Mouse (Mus musculus) T-cell, adult 2 months (primary cell): ENCODE results near the gene Eftud2.
A peak's percentile ranks its signal among the peaks of the same experiment; 100 is the strongest.

Experiments
- DNase-seq: peaks from one replicate; pipeline ENCODE4 v3.0.0; 2022; ENCODE audit warnings: low spot score

Eftud2 gene

DNA sequence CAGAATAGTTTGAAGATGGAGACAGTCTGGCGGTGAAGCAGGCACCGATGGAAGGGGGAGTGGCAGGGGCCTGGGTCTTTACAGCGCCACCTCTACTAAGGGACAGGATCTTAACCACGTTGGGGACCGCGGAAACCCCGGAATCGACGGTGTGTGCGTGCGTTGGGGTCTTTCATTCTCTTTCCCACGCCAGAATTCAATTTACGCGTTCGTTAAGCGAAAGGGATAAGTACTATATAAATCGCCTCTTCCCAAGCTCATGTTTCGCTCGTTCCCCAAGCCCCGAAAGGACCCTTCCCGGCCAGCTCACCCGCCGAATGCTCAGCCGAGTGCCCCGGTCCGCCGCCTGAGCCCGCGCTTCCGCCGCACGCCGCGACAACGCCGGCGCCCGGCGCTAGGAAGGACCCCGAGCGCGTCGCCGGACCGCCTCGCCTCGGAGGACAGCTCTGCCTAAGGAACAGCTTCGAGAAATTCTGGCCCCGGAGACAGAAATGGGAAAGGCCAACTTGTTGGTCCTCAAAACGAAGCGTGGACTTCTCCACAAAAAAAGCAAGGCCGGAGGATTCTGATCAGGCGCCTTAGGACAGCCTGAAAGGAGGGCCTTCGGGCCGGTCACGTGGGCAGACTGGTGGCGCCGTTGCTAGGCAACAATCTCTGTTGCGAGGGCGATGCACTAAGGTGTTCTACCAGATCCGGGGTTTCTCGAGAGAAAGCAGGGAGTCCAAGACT, at the start of gene Eftud2, which contains the start of gene Ccdc103:
TSS of gene Eftud2 (minus strand) at position 401 of the 729 bp plus-strand sequence.
TSS of gene Ccdc103 (plus strand) at position 620 of the 729 bp plus-strand sequence.
- peak; percentile 93 for DNase-seq

DNA sequence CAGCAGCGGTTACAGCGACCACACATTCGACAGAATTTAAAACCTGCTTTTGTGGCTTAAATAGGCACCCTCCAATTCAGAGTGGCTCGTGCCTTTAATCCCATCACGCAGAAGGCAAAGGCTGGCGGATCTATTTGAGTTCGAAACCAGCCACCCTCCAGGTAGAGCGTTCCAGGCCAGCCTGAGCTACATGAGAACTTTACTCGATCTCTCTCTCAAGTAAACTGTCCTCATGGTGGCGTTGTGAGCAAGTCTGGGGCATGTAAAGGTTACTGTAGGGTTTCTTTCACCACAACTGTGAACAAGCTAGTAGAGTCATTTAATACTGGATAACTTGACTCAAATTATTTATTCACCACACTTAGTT, 44.5 kb upstream of the Eftud2 start:
- DNase-seq: peak; percentile 71

DNA sequence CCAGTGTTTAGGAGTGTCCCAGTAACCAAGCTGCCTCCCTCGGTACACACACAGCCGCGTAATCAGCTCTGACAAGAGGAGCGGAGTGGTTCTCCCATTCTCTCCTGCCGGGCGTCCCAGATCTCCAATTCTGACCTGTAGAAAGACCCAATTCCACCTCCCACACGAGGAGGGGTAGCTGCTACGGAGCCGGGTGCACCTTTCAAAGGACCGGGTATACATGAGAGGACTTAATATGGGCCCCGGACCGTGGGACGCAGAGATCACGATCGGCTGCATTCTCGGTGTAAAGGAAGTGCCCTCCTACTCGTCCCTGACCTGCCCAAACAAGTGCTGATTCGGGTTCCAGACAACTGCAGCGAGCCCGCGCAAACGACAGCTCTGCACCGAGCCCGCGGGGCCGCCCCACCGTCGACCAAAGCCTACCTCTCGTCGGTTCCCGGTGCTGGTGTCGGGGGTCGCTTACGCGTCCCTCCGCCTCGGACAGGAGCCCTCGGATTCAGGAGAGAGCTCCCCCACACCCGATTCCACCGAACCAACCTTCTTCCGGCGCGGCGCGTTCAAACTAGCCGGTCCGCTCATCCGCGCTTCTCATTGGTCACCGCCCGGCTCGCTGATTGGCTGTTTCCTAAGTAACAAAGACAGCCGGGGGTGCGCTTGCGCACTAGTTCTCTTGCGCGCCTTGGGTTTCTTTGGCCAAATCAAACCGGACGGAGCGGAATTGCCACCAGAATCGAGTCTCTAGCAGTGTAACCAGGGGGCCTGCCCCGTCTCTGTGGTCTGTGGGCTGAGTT, 44.0 kb upstream of the Eftud2 start, which contains the start of gene Kif18b:
TSS of gene Kif18b (minus strand) at position 568 of the 794 bp plus-strand sequence.
- DNase-seq: peak; percentile 88

DNA sequence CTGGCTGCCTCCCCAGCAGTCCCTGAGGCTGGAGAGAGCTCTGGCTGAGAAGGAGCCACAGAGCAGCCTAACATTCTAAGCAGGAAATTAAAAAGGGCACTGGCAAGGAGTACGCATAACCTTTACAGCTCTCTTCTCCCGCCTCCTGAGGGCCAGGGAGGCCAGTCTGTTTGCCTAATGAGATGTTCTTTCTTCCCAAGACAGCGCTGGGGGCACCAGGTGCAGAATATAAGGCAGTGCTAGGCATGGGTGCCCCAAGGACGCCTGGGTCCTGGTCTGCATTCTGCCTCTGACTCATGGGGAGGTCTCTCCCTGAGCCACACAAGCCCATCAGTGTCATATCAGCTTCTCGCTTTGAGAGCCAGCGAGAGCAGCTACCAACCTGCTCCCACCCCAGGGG, 40.7 kb upstream of the Eftud2 start:
- DNase-seq: no peak

DNA sequence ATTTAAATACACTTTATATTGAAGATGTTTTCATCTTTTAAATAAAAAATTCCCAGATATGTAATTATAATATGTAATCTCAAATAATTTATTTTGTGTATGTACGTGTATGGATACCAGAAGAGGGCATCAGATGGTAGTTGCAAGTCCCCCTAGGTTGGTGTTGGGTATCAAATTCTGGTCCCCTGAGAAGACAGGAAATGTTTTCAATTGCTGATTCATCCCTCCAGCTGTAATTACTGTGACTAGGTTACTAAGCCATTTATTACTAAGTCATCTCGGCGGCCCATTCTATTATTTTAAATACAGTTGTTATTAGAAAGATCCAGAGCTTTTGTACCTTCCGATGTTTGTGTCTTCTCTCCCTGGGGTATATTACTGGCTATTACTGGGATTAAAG, 37.3 kb upstream of the Eftud2 start:
- no peak for DNase-seq

DNA sequence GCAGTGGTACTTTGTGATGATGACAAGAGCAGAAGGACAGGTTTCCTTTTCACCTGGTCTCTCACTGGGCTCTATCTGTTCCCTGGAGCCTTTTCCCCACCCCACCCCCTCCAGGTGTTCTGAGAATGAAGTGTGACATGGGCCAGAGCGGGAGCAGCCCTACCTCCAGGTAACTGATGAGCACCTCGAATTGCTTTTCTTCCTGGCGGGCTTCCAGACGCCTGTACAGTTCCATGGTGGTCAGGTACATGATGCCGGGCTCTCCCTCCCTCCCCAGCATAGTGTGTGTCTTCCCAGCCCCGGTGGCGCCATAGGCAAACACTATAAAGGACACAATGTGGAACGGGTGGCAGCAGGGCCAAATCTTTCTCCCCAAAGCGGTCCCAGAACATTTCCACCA, 34.6 kb upstream of the Eftud2 start:
- DNase-seq: no peak

DNA sequence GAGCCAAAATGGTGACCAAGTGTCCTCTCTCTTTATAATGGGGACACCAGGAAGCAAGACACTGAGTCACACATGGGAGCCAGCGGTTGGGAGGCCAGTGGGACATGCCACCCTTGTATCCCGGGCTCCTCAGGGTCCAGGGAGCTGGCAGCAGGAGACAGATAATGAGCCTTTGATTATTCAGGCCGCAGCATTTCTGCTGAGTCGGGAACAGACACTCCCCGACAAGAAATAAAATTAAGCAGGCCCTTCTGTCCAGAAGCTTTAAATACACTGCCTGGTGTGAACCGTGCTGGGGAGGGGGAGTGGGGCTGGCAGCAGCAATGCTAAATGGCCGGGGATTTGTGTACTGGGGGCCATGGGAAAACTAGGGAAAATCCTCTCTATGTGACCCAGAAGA, 30.6 kb upstream of the Eftud2 start:
- no peak for DNase-seq

DNA sequence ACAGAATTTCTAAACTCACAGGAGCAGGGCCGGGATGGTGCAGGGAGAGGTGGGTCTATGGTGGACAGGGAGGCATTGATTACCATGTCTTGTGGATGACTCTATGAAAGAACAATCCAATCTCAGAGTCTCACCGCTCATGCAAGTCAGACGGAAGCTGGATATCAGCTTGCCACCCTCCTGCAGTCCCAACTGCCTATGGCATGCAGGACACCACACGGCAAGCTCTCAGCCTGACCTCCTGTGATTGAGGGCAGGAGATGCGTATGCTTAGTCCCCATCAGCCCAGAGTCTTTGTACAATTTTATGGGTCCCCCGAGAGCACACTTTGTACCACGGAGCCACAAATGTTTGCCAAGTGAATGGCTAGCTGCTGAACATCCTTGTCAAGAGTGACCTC, 22.9 kb upstream of the Eftud2 start:
- no peak for DNase-seq

DNA sequence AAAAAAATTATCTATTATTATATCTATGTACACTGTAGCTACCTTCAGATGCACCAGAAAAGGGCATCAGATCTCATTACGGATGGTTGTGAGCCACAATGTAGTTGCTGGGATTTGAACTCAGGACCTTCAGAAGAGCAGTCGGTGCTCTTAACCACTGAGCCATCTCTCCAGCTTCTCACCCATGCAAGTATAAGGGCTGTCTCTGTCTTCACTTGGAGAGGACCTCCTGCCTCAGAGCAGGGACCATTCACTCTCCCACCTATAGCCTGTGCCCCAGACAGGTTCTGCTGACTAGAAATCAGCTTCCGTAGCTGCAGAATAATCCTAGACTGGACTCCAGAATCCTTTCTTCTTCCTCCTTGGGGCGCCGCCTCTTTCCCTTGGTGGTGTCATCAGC, 21.3 kb upstream of the Eftud2 start:
- DNase-seq: no peak

DNA sequence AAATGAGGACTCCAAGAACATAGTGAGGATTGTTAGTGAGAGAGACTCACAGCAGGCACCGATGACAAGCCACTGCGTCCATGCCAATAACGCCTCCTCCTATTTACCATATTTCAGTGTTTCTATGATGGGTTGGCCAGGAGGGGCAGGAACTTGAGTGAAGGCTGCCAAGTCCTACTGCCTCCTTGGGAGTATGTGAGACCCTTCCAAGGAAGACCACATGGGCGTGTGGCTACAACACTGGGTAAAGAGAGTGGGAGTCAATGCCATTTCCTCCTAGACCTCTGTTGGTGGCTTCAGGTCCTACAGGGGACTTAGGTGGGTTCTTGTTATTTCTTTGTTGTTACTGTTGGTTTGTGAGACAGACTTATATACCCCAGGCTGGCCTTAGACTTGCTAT, 20.4 kb upstream of the Eftud2 start:
- no peak for DNase-seq

DNA sequence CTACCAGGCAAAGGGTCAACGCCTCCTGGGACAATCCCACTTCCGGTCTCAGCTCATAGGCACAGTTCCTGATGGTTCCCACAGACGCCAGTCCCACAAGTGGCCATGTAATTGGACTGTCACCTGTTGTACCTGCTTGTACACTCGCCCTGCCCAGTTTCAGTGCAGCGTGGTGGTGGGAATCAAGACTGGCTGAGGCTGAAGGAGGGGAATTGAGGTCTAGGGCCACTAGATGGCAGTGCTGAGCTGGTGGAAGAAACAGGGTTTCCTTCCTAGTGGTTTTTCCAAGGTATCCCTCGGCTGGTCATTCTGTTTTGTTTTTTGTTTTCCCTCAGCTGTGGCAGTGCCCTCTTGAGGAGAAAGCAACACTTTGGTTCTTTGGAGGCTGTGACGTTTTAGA, 20.0 kb upstream of the Eftud2 start, which contains the start of gene Gfap:
TSS of gene Gfap (minus strand) at position 150 of the 400 bp plus-strand sequence.
- DNase-seq: peak; percentile 24

DNA sequence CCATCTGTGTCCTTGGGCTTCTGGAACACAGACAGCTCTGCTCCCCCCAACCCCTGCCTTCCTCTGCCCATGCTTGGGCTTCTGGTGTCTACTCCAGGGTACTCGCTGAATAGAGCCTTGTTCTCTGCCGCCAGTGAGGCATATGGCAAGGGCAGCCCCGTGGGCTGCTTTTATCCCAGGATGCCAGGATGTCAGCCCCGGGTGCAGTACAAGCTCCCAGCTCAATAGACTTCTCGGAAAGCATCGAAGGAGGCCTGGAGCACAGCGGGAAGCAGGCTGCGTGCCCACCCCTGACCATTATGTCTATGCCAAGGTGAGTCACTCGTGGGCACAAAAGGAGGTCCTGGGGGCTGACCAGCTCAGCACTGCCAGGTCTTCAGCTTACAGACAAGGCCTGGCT, 17.6 kb upstream of the Eftud2 start:
- no peak for DNase-seq

DNA sequence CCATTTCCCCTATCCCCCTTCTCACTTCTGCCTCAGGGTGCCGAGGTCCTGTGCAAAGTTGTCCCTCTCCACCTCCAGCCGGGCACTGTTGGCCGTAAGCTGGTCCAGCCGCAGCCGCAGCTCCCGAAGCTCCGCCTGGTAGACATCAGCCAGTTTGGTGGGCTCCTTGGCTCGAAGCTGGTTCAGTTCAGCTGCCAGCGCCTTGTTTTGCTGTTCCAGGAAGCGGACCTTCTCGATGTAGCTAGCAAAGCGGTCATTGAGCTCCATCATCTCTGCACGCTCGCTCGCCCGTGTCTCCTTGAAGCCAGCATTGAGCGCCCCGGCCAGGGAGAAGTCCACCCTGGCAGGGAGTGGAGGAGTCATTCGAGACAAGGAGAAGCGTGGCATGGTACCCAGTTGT, 15.9 kb upstream of the Eftud2 start:
- DNase-seq: no peak

DNA sequence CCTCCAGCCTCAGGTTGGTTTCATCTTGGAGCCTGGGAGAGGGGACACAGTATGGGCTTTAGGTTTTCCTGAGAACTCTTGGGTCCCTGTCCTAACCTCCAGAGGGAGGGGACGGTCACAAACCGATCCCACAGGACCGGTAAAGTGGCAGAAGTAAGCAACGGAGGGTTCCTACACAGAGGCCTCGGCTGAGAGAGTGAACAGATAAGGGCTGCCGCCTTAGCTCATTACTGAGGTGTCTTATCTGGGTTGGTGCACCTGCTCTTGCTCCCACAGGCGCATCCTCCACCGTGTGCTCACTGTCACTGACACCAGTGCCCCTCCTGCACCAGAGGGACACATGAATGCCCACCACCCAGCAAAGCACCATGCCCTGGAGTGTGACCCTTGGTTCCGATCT, 15.0 kb upstream of the Eftud2 start:
- no peak for DNase-seq

DNA sequence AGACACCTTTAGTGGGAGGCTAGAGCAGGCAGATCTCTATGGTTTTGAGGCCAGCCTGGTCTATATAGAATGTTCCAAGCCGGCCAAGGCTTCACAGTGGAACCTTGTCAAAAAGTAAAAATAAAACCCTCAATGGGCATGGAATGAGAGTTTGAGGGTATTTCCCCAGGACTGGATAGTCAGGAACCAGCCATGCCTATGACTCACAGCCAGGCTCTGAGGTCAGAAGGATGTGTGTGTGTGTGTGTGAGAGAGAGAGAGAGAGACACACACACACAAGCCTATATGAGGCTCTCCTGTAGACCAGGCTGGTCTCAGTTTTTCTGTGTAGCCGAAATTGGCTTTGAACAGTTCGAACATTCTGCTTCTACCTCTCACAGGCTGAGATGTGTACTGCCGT, 13.9 kb upstream of the Eftud2 start:
- no peak for DNase-seq

DNA sequence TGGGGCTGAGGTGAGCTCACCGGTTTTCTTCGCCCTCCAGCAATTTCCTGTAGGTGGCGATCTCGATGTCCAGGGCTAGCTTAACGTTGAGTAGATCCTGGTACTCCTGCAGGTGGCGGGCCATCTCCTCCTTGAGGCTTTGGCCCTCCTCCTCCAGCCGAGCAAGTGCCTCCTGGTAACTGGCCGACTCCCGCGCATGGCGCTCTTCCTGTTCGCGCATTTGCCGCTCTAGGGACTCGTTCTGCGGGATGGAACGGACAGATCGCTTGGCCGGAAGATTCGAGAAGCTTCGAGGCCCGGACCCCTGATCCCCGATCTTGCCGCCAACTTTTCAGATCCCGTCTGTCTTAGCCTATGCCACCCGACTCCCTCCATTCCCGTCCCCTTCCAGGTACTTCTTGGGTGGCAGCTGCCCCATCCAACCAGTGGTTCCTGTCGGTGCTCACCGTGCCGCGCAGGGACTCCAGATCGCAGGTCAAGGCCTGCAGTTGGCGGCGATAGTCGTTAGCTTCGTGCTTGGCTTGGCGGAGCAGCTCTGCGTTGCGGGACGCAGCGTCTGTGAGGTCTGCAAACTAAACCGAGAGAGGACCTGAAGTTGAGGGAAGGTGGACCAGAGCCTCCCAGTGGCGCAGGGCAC, 12.3 kb upstream of the Eftud2 start:
- peak; percentile 49 for DNase-seq

DNA sequence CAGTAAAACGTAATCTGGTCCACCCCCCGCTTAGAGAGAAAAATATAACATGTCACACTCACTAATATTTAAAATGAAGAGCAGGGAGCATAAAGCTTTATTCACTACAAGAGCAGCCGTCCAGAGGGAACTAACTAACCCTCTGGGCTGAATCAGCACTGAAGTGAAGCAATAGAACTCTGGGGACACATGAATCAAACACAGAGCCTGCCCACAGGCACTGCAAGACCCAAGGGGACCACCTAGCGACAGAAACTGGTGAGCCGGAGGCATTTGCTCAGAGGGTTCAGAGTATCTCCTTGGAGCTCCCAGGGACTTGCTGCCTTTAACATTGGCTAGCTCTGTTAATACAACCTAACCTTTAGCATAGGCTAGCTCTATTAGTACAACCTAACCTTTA, 9.3 kb upstream of the Eftud2 start:
- DNase-seq: no peak

DNA sequence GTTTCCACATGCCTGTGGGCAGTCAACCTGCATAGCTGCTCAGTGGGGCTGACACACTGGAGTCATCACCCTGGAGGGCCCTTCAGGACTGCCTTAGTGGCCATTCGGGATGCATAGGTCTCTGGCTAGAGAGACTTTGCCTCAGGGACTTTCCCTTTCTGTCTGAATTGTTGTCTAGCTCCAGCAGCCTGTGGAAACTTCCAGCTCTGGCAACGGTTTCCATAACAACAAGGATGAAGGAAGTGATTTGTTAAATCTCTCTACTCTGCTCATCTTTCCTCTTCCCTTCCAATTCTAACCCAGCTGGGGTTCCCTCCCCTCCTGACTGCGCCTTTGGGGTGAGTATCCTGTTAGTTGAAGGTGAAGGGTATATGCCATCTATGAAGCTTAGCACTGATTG, 7.3 kb upstream of the Eftud2 start:
- no peak for DNase-seq

DNA sequence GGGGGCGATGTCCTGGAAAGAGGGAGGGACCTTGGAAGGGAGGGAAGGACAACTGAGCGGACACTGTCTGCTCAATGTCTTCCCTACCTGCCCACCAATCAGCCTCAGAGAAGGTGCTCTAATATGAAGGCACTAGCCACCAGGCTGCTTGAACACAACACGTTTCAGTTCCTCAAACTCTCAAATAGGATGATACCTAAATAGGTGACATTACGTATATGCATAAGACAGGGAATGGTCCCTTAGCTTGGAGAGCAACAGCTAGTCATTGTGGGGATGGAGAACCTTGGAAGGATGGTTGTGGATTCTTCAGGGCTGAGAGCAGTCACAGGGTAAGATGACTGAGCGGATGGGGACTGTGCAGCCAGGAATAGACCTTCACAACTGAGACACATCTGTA, 6.6 kb upstream of the Eftud2 start:
- DNase-seq: no peak

DNA sequence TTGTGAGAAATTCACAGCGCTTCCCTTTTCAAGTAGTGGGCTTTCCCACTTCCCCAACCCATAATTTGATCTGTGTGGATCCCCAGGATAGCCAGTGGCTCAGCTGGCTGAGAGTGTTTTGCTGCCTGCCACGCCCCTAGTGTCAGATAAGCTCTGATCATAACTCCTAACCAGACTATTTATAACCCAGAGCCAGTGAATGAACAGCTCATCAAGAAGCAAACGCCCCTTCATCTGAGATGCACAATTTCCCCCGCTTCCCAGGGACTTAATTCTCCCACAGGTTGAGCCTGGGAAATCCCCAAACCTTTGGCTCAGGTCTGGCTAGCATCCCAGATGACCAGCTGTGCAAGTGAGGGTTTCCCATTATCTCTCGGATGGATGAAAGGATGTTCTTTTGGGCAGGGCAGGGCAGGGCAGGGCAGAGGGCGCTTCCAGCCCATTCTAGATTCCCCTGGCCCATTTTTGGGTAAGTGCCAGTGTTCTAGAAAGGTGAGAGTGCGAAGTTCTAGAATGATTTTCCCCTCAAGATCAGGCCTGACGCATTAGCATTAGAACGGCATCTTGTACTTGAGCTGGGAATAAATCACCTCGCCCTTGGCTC, 3.9 kb upstream of the Eftud2 start, which contains the start of gene Fam187a:
TSS of gene Fam187a (plus strand) at position 554 of the 604 bp plus-strand sequence.
- no peak for DNase-seq

DNA sequence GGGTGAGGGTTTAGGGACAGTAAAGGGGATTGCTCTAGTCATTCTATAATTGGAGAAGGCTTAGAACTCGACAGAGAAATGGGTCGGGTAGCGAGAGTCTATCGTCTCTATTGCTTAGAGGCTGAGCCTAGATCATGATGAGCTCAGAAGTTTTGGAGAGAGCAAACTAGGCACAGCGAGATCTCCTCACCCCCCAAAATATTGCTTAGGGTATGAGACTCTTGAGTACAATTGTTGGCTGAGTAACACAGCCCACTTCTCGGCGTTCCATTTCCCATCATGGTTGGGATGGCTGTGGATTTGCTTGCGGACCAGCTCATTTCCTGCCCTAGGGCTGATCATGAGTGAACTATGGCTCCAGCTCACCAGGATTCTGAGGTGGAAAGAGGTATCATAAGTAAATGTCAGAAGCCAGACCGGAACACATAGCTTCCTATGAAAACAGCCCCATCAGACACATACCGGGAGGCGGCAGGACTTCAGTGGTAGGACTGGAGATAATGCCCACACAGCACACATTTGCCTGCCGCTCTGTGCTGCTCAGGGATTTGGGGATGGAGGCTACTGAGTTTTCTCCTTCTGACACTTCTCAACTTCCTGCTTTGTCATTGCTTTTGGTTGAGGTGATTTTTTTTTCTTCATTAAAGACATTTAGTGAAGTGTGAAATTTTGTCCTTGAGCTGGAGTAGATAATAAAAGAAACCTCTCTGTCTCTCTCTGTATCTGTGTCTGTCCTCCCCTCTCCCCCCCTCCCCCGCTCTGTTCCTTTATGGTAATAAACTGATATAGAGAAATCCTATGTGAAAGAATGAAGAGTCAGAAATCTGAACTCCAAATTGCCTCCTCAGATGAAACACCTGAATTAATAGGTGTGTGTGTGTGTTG, 771 bp upstream of the Eftud2 start:
- DNase-seq: peak; percentile 5
